Mouse (Mus musculus): ENCODE results near the gene 4931408C20Rik.

Gene 4931408C20Rik

GRCm38 (mm10) chr1:26686842-26687760, at the start of gene 4931408C20Rik:
Gene 4931408C20Rik (minus strand): TSS chr1:26687460.
- peak; percentile 12 for DNase-seq (ENCODE audit: low read depth, low spot score)

- peak; percentile 17 for DNase-seq (ENCODE audit: low read depth, low spot score)
Measured at GRCm38 (mm10) chr1:26687926-26688325, 666 bp upstream of the 4931408C20Rik start.

- DNase-seq (ENCODE audit: low read depth, low spot score), result peak; percentile 13
Measured at GRCm38 (mm10) chr1:26685952-26686693, 1.1 kb downstream of the 4931408C20Rik start.

GRCm38 (mm10) chr1:26685383-26685782, 1.9 kb downstream of the 4931408C20Rik start:
- DNase-seq (ENCODE audit: low read depth, low spot score), result no peak

GRCm38 (mm10) chr1:26649704-26650388, 37.4 kb downstream of the 4931408C20Rik start:
- DNase-seq (ENCODE audit: low read depth, low spot score), result no peak

GRCm38 (mm10) chr1:26636051-26636450, 51.2 kb downstream of the 4931408C20Rik start:
- DNase-seq (ENCODE audit: low read depth, low spot score), result no peak
